Mouse (Mus musculus): ENCODE data around the gene Popdc3. TPM values are rescaled to one million over a fixed set of nuclear protein-coding genes. Genes with fewer than 3 reads are reported as not detected.

The Popdc3 gene
- polyA plus RNA-seq, 1 experiment, result 0.50 TPM

DNA sequence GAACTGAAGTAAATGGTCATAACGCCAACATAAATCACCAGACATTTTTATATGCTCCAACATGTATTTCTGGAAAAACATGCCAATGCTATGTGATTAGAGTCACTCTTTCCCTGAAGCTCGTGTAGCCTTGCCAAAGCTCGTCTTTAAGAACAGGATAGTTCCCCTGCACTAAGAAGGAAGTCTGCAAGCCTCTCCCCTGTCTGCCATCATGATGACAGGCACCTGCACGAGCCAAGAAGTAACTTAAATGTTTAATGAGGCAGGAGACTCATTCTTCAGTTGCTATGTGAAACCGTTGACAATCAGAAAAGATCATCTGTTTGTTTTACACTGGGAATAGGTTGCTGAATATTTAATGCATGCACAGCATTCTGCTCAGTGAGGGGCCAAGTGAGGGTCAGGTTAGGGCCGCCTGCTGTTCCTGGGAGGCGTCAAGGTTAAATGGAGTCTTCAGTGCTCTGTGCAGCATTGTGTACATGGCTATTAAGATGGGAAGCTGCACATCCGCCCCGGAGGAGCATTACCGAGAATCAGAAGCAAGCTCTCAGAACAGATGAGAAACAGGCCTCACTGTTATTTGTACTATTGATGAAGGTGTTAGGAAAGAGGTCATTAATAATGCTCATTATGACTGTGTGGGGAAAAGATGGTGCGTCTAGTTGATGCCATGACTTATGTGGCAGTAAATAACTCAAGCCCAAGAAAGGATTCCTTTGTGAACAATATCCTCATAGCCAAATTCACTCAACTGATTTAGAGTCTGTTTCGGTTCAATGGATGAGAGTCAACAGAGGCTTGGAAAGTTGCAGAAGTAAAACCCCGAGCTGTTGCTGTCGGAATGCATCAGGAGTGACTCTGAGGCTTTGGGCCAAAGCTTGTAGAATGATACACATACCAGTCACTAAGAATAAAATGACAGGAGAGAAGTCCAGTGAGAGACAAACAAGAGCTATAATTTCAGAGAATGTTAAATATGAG, 15.7 kb downstream of the Popdc3 start:
- no peak for DNase-seq
- Histone ChIP-seq H3K4me3 (ENCODE audit: control insufficient read depth, insufficient read depth, low read length) (no peak overlapping the region), H3K36me3 (ENCODE audit: control insufficient read depth, insufficient read depth, low read length) (no peaks in the 10 kb centered on the region), H3K27me3 (ENCODE audit: control insufficient read depth, insufficient read depth, low read length) (no peaks in the 10 kb centered on the region), H3K27ac (ENCODE audit: control insufficient read depth, insufficient read depth, low read length) (no peak overlapping the region), H3K4me1 (replicated peaks; ENCODE audit: control insufficient read depth, insufficient read depth, low read length) (no peaks in the 10 kb centered on the region)
- WGBS, result 90% methylated on average over 14 of the region's 14 CpGs
- TF ChIP-seq POLR2A (IDR thresholded peaks at IDR 0.05; ENCODE audit: control insufficient read depth, extremely low read depth, insufficient read depth, low read length, poor library complexity) (no peak), CTCF (IDR thresholded peaks at IDR 0.05; ENCODE audit: borderline replicate concordance, control insufficient read depth, extremely low read depth, insufficient read depth, low read length, poor library complexity) (no peak)

- 85% methylated on average over 5 of the region's 5 CpGs for WGBS
- TF ChIP-seq CTCF (IDR thresholded peaks at IDR 0.05; ENCODE audit: borderline replicate concordance, control insufficient read depth, extremely low read depth, insufficient read depth, low read length, poor library complexity) (no peak), POLR2A (IDR thresholded peaks at IDR 0.05; ENCODE audit: control insufficient read depth, extremely low read depth, insufficient read depth, low read length, poor library complexity) (no peak)
- DNase-seq, result no peak
- Histone ChIP-seq H3K27me3 (ENCODE audit: control insufficient read depth, insufficient read depth, low read length) (no peaks in the 10 kb centered on the region), H3K4me1 (replicated peaks; ENCODE audit: control insufficient read depth, insufficient read depth, low read length) (no peaks in the 10 kb centered on the region), H3K27ac (ENCODE audit: control insufficient read depth, insufficient read depth, low read length) (no peak overlapping the region), H3K36me3 (ENCODE audit: control insufficient read depth, insufficient read depth, low read length) (no peaks in the 10 kb centered on the region), H3K4me3 (ENCODE audit: control insufficient read depth, insufficient read depth, low read length) (no peak overlapping the region)
Measured at GRCm38 (mm10) chr10:45194531-45194930, 16.6 kb downstream of the Popdc3 start.

DNA sequence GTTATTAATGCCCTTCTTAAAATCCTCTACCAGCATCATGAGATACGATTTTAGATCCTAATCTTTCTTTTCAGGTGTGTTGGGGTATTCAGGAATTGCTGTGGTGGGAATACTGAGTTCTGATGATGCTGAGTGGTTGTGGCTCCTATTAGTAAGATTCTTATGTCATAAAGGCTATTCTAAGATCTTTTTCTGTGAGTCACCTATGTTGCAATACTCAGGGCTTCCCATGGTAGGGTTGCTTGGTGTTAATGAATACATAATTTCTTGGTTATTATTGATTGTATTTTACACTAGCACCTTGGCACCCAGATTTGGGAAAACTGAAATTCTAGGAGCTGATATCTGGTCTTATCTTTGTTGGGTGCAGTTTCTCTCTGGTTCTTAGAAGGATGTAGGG, 26.7 kb downstream of the Popdc3 start:
- no peak overlapping the region for H3K4me3 ChIP-seq (ENCODE audit: control insufficient read depth, insufficient read depth, low read length)
- H3K27me3 ChIP-seq (ENCODE audit: control insufficient read depth, insufficient read depth, low read length), result no peaks in the 10 kb centered on the region
- no peak for DNase-seq
- H3K27ac ChIP-seq (ENCODE audit: control insufficient read depth, insufficient read depth, low read length), result no peak overlapping the region
- 70% methylated on average over 1 of the region's 1 CpGs for WGBS
- no peak for TF ChIP-seq CTCF (IDR thresholded peaks at IDR 0.05; ENCODE audit: borderline replicate concordance, control insufficient read depth, extremely low read depth, insufficient read depth, low read length, poor library complexity)
- no peak for TF ChIP-seq POLR2A (IDR thresholded peaks at IDR 0.05; ENCODE audit: control insufficient read depth, extremely low read depth, insufficient read depth, low read length, poor library complexity)
- H3K4me1 ChIP-seq (replicated peaks; ENCODE audit: control insufficient read depth, insufficient read depth, low read length), result no peaks in the 10 kb centered on the region
- no peaks in the 10 kb centered on the region for H3K36me3 ChIP-seq (ENCODE audit: control insufficient read depth, insufficient read depth, low read length)

GRCm38 (mm10) chr10:45210201-45210600, 32.3 kb downstream of the Popdc3 start:
- no peaks in the 10 kb centered on the region for H3K4me1 ChIP-seq (replicated peaks; ENCODE audit: control insufficient read depth, insufficient read depth, low read length)
- no peak overlapping the region for H3K4me3 ChIP-seq (ENCODE audit: control insufficient read depth, insufficient read depth, low read length)
- H3K36me3 ChIP-seq (ENCODE audit: control insufficient read depth, insufficient read depth, low read length), result no peaks in the 10 kb centered on the region
- TF ChIP-seq POLR2A (IDR thresholded peaks at IDR 0.05; ENCODE audit: control insufficient read depth, extremely low read depth, insufficient read depth, low read length, poor library complexity), result no peak
- TF ChIP-seq CTCF (IDR thresholded peaks at IDR 0.05; ENCODE audit: borderline replicate concordance, control insufficient read depth, extremely low read depth, insufficient read depth, low read length, poor library complexity), result no peak
- DNase-seq, result no peak
- H3K27ac ChIP-seq (ENCODE audit: control insufficient read depth, insufficient read depth, low read length), result no peak overlapping the region
- H3K27me3 ChIP-seq (ENCODE audit: control insufficient read depth, insufficient read depth, low read length), result no peaks in the 10 kb centered on the region

GRCm38 (mm10) chr10:45216676-45217075, 38.8 kb downstream of the Popdc3 start:
- WGBS, result 59% methylated on average over 7 of the region's 7 CpGs
- Histone ChIP-seq H3K4me1 (replicated peaks; ENCODE audit: control insufficient read depth, insufficient read depth, low read length) (no peaks in the 10 kb centered on the region), H3K4me3 (ENCODE audit: control insufficient read depth, insufficient read depth, low read length) (no peak overlapping the region), H3K36me3 (ENCODE audit: control insufficient read depth, insufficient read depth, low read length) (no peaks in the 10 kb centered on the region), H3K27me3 (ENCODE audit: control insufficient read depth, insufficient read depth, low read length) (no peaks in the 10 kb centered on the region), H3K27ac (ENCODE audit: control insufficient read depth, insufficient read depth, low read length) (no peak overlapping the region)
- no peak for DNase-seq
- TF ChIP-seq CTCF (IDR thresholded peaks at IDR 0.05; ENCODE audit: borderline replicate concordance, control insufficient read depth, extremely low read depth, insufficient read depth, low read length, poor library complexity) (no peak), POLR2A (IDR thresholded peaks at IDR 0.05; ENCODE audit: control insufficient read depth, extremely low read depth, insufficient read depth, low read length, poor library complexity) (no peak)

DNA sequence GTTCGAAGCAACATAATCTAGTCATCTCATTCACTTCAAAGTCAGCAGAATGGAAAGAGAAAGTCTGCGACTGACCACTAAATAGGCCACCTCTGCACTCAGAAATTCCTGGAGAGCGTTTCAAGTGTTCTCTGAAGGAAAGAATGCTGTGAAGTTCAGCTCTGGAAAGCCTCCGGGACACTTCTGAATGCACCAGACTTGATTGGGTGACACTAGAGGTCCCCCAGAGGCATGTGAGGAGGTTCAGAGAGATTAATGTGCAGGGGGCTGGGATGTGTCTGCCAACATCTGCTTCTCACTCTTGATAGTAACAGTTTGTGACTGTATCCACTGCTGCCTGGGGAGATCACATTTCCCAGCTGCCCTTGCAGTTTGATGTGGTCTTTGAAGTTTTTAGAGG, 52.1 kb downstream of the Popdc3 start:
- DNase-seq, result no peak
- no peaks in the 10 kb centered on the region for H3K4me1 ChIP-seq (replicated peaks; ENCODE audit: control insufficient read depth, insufficient read depth, low read length)
- WGBS, result 57% methylated on average over 4 of the region's 4 CpGs
- no peak overlapping the region for H3K27ac ChIP-seq (ENCODE audit: control insufficient read depth, insufficient read depth, low read length)
- no peaks in the 10 kb centered on the region for H3K36me3 ChIP-seq (ENCODE audit: control insufficient read depth, insufficient read depth, low read length)
- no peak overlapping the region for H3K4me3 ChIP-seq (ENCODE audit: control insufficient read depth, insufficient read depth, low read length)
- TF ChIP-seq CTCF (IDR thresholded peaks at IDR 0.05; ENCODE audit: borderline replicate concordance, control insufficient read depth, extremely low read depth, insufficient read depth, low read length, poor library complexity) (no peak), POLR2A (IDR thresholded peaks at IDR 0.05; ENCODE audit: control insufficient read depth, extremely low read depth, insufficient read depth, low read length, poor library complexity) (no peak)
- no peaks in the 10 kb centered on the region for H3K27me3 ChIP-seq (ENCODE audit: control insufficient read depth, insufficient read depth, low read length)
